Mouse (Mus musculus): ENCODE measurements at regions not wholly inside any gene's neighbourhood (a gene's known extent, or its start where the extent isn't known, plus 50 kb on each side); places are given as distances from the start of the nearest gene placed in this dataset.

GRCm38 (mm10) chr6:94772391-94772790, 72.4 kb upstream of the Lrig1 start:
- Histone ChIP-seq H3K27ac (peak overlapping the region; percentile 96), H3K4me3 (no peak overlapping the region), H3K27me3 (ENCODE audit: insufficient read depth, poor library complexity, severe bottlenecking) (no peaks in the 10 kb centered on the region), H3K36me3 (no peaks in the 10 kb centered on the region), H3K9me3 (no peaks in the 10 kb centered on the region), H3K4me1 (replicated peaks) (peaks cover 46% of the 10 kb centered on the region)
- WGBS = 39% methylated on average over 7 of the region's 7 CpGs
- no peak for DNase-seq (ENCODE audit: low spot score)

- H3K9me3 ChIP-seq = no peaks in the 10 kb centered on the region
- H3K4me1 ChIP-seq (replicated peaks) = peaks cover 25% of the 10 kb centered on the region
- H3K27me3 ChIP-seq (ENCODE audit: insufficient read depth, poor library complexity, severe bottlenecking) = no peaks in the 10 kb centered on the region
- 85% methylated on average over 5 of the region's 5 CpGs for WGBS
- H3K4me3 ChIP-seq = no peak overlapping the region
- no peaks in the 10 kb centered on the region for H3K36me3 ChIP-seq
- H3K27ac ChIP-seq = no peak overlapping the region
- DNase-seq (ENCODE audit: low spot score) = no peak
Observed at GRCm38 (mm10) chr6:94768230-94768629, 68.3 kb upstream of the Lrig1 start.

DNA sequence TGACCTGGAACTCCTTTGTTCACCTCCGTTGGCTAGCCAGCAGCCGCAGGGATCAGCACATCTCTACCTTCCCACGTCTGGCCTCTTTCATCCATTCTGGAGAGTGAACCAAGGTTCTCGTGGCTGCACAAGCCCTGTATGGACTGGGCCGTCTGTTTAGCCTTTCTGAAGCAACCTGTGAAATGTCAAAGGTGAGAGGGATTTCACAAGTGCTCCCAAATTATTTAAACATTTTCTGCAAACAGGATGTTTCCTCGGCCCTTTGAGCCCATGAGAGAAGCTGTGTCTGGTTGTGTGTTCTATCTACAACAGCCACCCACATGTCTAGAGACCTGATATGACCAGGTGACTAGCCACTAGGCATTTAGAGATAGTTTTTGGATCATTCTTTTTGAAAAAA, 65.8 kb upstream of the Lrig1 start:
- Histone ChIP-seq H3K9me3 (no peaks in the 10 kb centered on the region), H3K27me3 (ENCODE audit: insufficient read depth, poor library complexity, severe bottlenecking) (no peaks in the 10 kb centered on the region), H3K4me1 (replicated peaks) (peaks cover 6% of the 10 kb centered on the region), H3K36me3 (no peaks in the 10 kb centered on the region), H3K27ac (no peak overlapping the region), H3K4me3 (no peak overlapping the region)
- WGBS = 76% methylated on average over 6 of the region's 6 CpGs
- no peak for DNase-seq (ENCODE audit: low spot score)

DNA sequence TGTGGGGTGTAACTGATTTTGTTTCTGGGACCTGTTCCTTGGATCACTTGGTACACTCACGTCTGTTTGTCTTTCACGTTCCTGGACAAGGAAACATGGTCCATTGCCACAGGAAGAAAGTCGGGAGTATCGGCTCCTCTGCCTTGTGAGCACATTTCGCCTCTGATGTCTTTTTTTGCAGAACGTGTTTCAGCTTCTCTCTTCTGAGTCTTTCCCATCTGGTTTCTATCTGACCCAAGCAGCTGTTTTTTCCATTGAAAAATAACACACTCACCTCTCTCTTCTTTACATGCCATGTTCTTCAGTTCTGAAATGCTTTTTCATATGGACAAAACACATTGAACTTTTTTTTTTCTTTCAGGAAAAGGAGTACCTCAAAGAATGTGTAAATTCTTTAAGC, 61.4 kb upstream of the Lrig1 start:
- Histone ChIP-seq H3K36me3 (no peaks in the 10 kb centered on the region), H3K9me3 (no peaks in the 10 kb centered on the region), H3K4me1 (replicated peaks) (peaks cover 17% of the 10 kb centered on the region), H3K27me3 (ENCODE audit: insufficient read depth, poor library complexity, severe bottlenecking) (no peaks in the 10 kb centered on the region), H3K27ac (peak overlapping the region; percentile 64; the same call in 1 of the 2 replicates), H3K4me3 (no peak overlapping the region)
- no peak for DNase-seq (ENCODE audit: low spot score)
- 75% methylated on average over 6 of the region's 6 CpGs for WGBS

- no peaks in the 10 kb centered on the region for H3K36me3 ChIP-seq
- H3K27ac ChIP-seq = peak overlapping the region; percentile 64
- H3K9me3 ChIP-seq = no peaks in the 10 kb centered on the region
- H3K4me1 ChIP-seq (replicated peaks) = peaks cover 23% of the 10 kb centered on the region
- DNase-seq (ENCODE audit: low spot score) = peak; percentile 24
- H3K4me3 ChIP-seq = no peak overlapping the region
- no peaks in the 10 kb centered on the region for H3K27me3 ChIP-seq (ENCODE audit: insufficient read depth, poor library complexity, severe bottlenecking)
- 76% methylated on average over 17 of the region's 17 CpGs for WGBS
Observed at GRCm38 (mm10) chr6:94760629-94761111, 60.7 kb upstream of the Lrig1 start.

DNA sequence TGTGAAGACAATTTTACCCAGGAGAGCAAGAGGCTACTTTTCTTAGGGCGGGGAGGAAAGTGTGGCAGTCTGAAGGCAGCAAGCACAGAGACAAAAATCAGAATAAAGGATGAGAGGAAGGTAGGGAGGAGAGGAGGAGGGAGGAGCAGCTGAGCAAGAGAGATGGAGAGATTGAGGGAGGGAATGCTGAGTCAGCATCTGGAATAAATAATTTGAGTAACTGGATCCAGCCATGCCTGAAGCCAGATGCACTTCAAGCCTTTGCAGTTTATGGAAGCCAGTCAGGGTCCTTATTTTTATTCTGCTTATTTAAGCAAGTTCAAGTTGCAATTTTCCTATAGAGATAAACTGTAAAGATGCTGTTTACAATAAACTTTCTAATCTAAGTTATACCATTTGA, 59.7 kb upstream of the Lrig1 start:
- Histone ChIP-seq H3K36me3 (no peaks in the 10 kb centered on the region), H3K4me3 (no peak overlapping the region), H3K27ac (no peak overlapping the region), H3K9me3 (no peaks in the 10 kb centered on the region), H3K27me3 (ENCODE audit: insufficient read depth, poor library complexity, severe bottlenecking) (no peaks in the 10 kb centered on the region), H3K4me1 (replicated peaks) (peaks cover 34% of the 10 kb centered on the region)
- no peak for DNase-seq (ENCODE audit: low spot score)
- 98% methylated on average over 1 of the region's 1 CpGs for WGBS

DNA sequence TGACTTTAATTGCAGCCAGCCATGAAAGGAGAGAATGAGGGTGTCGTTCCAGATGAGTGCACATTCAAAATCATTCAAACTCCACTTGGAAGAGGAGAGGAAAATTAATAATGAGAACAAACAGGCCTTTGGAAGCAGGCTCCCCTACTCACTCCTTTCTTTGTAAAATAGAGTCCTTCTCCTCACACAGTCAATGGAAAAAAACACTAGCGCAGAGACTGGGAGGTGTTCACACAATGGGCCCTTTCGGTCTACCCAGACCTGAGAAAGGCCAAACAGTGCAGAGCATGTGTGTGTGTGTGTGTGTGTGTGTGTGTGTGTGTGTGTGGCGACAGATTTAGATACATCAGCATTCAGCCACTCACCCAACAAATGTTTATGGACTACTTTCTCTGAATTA, 56.0 kb upstream of the Lrig1 start:
- H3K4me1 ChIP-seq (replicated peaks) = peaks cover 36% of the 10 kb centered on the region
- peak overlapping the region; percentile 76 for H3K27ac ChIP-seq
- H3K9me3 ChIP-seq = no peaks in the 10 kb centered on the region
- no peak overlapping the region for H3K4me3 ChIP-seq
- H3K36me3 ChIP-seq = no peaks in the 10 kb centered on the region
- H3K27me3 ChIP-seq (ENCODE audit: insufficient read depth, poor library complexity, severe bottlenecking) = no peaks in the 10 kb centered on the region
- DNase-seq (ENCODE audit: low spot score) = peak; percentile 58
- 38% methylated on average over 4 of the region's 4 CpGs for WGBS

DNA sequence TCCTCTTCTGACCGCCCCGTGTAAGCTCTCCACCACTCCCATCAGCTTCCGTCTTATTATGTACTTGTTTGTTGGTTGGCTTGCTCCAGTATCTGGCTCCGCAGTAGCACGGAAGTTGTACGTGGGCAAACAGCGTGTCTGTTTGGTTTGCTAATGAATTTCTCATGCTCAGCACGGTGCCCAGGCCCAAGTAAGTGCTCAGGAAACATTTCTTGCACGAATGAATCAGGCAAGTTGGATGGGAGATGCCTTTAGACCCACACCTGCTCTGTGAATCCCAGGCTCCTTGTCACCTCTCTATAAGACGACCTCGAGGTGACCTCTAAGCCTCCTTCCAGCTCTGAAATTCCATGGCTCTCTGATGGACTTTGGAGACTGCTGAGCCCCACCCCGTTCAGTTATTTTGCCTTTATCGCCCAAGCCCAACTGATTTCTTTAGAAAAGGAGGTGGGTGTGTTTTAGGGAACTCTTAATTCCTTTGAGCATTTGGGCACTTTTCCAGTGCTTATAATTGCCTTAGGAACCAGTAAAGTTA, 55.4 kb upstream of the Lrig1 start:
- Histone ChIP-seq H3K27ac (peak overlapping the region; percentile 76), H3K4me1 (replicated peaks) (peaks cover 36% of the 10 kb centered on the region), H3K4me3 (no peak overlapping the region), H3K36me3 (no peaks in the 10 kb centered on the region), H3K9me3 (no peaks in the 10 kb centered on the region), H3K27me3 (ENCODE audit: insufficient read depth, poor library complexity, severe bottlenecking) (no peaks in the 10 kb centered on the region)
- 47% methylated on average over 13 of the region's 13 CpGs for WGBS
- no peak for DNase-seq (ENCODE audit: low spot score)

GRCm38 (mm10) chr6:94754522-94754921, 54.6 kb upstream of the Lrig1 start:
- no peaks in the 10 kb centered on the region for H3K36me3 ChIP-seq
- no peaks in the 10 kb centered on the region for H3K9me3 ChIP-seq
- 96% methylated on average over 3 of the region's 3 CpGs for WGBS
- peaks cover 42% of the 10 kb centered on the region for H3K4me1 ChIP-seq (replicated peaks)
- H3K4me3 ChIP-seq = no peak overlapping the region
- H3K27me3 ChIP-seq (ENCODE audit: insufficient read depth, poor library complexity, severe bottlenecking) = no peaks in the 10 kb centered on the region
- peak overlapping the region; percentile 76 for H3K27ac ChIP-seq
- DNase-seq (ENCODE audit: low spot score) = no peak

- H3K4me1 ChIP-seq (replicated peaks) = peaks cover 40% of the 10 kb centered on the region
- H3K9me3 ChIP-seq = no peaks in the 10 kb centered on the region
- H3K36me3 ChIP-seq = no peaks in the 10 kb centered on the region
- DNase-seq (ENCODE audit: low spot score) = no peak
- H3K4me3 ChIP-seq = peak overlapping the region; percentile 29
- no peaks in the 10 kb centered on the region; the same call in 1 of the 2 replicates for H3K27me3 ChIP-seq (ENCODE audit: insufficient read depth, poor library complexity, severe bottlenecking)
- H3K27ac ChIP-seq = peak overlapping the region; percentile 75
- WGBS = 16% methylated on average over 8 of the region's 8 CpGs
Observed at GRCm38 (mm10) chr6:94751101-94751440, 51.1 kb upstream of the Lrig1 start.

GRCm38 (mm10) chr6:94750228-94751100, 50.5 kb upstream of the Lrig1 start:
- Histone ChIP-seq H3K36me3 (no peaks in the 10 kb centered on the region), H3K27ac (peak overlapping the region; percentile 75), H3K9me3 (no peaks in the 10 kb centered on the region), H3K4me1 (replicated peaks) (peaks cover 34% of the 10 kb centered on the region), H3K4me3 (peak overlapping the region; percentile 29), H3K27me3 (ENCODE audit: insufficient read depth, poor library complexity, severe bottlenecking) (no peaks in the 10 kb centered on the region; the same call in 1 of the 2 replicates)
- DNase-seq (ENCODE audit: low spot score) = peak; percentile 43
- WGBS = 16% methylated on average over 13 of the region's 13 CpGs

All from hindbrain, embryonic 10.5 days (tissue).